Mouse (Mus musculus) heart, postnatal 14 days (tissue): ENCODE results near the gene Vav3. TPM values are rescaled to one million over a fixed set of nuclear protein-coding genes. Genes with fewer than 3 reads are reported as not detected.
"Not testable (repeated sequence)": the region's sequence is repeated elsewhere in the genome, so short reads cannot be mapped to it uniquely, and the experiment has no call there.

Experiments used
- DNase-seq, 2 experiments: peaks; one replicate each; pipeline ENCODE4 v3.0.0; 2021 to 2022
- intact Hi-C: fragments of 180-260 bp; cut with DNase I; formaldehyde crosslinking; loops from one replicate; pipeline ENCODE4 v1.15.1; 2025
- total RNA-seq, 2 experiments: library from RNA; stranded (reverse); gene quantifications; 2 replicates each; pipeline ENCODE4 v1.2.3; 2021

Gene Vav3
- total RNA-seq, 2 experiments from 2014 or later, result 9.2 to 9.4 TPM

DNA sequence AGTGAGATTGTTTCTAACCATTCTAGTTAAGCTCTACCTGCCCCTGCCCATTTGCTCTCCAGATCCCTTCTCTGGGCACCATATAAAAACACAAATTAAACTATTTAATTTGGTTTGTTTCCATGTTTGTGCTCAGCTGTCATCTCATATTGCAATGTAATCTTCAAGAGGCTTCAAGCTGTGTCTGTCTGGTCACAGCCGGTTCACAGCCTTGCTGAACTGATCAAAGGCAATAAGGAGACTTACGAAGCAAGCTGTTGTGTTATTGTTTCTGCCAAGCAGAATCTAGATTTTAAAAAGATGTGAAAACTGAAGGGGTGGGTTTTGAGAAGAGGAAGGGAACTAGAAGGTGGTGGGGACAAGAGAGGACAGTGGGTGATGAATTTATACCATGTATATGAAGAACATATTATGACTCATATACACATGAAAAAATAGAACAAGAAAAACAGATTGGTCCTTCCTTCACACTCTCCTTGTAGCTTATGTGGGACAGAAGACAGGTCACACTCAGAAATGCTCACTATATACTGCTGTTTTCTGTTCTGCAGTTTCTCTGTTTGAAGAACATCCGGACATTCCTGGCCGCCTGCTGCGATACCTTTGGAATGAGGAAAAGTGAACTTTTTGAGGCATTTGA, 83.1 kb downstream of the Vav3 start:
- intact Hi-C loops, result no loop called here

DNA sequence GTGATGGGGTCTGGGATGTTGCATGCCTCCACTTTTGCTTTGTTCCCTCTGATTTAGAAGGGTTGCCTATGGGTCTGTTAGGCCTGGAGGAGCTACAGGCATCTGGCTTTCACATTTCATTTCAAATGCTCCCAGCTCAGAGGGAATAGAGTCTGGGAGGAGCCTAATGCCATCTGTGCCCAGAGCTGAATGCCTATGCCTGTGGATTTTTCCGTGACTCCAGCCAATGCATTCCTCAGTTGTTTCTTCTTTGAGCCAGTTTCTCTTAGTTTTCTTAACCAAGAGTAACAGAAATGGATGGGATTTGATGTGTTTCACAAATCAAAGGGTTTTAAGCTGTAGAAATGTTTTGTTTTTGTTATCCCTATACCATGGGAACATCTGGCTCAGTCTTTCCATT, 90.8 kb downstream of the Vav3 start:
- intact Hi-C loops, result no loop called here
- DNase-seq, result no peak

More for the DNA sequence above, 83.1 kb downstream of the Vav3 start:
- no peak for DNase-seq

DNA sequence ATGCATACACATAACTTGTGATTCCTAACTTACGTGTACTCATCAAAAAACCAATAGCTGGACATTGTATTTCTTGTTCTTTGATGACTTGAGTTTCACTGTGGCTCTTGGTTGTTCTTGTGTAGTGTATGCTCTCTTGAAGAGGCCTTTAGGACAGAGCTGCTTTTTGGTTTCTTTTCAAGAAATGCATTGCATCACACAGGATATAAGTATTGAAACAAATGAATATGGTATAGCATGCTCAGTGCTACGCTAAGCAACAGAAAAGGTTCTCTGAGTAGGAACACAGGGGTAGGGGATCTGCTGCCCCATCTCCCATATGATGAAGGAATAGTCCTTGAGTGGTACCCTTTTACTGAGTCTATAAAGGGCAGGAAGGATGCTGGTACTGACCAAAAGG, 98.1 kb downstream of the Vav3 start:
- no peak for DNase-seq
- intact Hi-C loops, result no loop called here

DNA sequence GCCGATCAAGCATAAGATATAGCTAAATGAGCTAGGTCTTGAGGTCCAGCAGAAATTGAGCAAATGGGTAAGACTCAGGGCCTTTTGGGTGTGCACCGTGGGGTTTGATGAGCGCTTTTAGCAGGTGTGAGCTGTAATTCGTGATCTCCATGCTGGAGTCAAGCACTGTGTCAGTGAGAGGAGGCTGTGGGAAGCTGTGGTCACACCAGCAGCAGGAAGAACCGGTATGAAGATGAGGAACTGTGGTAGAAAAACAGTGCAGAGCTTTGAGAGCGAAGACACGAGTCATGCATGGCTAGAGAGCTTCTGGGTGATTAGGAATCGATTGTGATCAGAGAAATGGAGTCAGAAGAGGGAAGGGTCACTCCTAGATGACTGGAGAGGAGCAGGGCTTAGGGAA, 98.8 kb downstream of the Vav3 start:
- intact Hi-C loops, result no loop called here

DNA sequence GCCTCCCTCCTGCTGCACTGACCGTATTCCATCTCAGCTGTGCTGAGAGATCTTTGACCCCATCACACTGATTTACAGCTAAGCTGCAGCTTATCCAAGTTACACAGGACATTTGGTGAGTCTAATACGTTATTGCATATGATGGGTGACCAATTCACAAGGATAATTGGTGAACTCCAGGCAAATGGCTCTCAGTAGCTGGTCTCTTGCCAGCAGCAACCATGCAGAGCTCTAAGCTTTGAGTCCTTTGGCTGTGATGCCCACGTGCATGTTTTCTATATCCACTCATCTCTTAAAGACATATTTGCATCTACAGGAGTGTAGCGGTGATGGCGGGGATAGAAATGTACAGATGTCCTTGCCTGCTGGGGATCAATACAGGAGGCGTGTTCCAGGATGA, 99.5 kb downstream of the Vav3 start:
- intact Hi-C loops, result no loop called here
- no peak for DNase-seq

More for the DNA sequence above, 98.8 kb downstream of the Vav3 start:
- DNase-seq, result no peak

DNA sequence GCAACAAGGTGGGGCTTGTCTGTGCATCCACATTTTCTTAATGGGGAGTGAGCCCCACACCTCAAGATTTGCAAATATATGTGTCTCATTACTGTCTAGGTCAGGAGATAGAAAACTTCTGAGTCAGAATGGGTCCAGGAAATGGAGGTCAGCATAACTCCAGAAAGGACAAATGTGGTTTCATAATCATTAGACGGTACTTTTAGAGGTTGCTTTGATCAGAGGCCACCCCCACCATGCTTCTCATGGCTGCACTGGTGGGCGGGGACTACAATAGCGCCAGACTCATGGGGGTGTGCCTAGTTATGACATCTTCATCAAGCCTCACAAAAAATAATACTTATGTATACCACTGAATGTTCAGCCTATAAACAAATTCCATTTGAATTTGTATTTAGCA, 103.6 kb downstream of the Vav3 start:
- intact Hi-C loops, result no loop called here
- DNase-seq, result no peak

DNA sequence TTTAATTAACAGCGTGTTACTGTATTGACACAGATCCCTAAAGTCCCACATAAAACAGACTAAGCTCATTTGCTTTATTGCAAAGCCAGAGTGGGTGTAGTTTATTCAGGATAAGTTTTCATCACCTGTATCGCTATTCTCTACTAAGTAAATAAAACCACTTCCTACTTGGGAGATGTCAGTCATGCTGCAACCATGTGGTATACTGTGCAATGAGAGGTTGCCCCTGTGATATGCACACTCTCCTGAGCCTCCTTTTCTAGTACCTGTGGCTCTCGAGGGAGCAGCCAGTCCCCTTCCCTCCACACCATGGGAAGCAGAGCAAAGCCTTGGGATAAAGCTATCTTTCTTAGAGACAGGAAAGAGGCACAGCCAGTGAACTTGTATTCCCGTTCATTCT, 106.5 kb downstream of the Vav3 start:
- intact Hi-C loops, result no loop called here
- DNase-seq, result no peak

DNA sequence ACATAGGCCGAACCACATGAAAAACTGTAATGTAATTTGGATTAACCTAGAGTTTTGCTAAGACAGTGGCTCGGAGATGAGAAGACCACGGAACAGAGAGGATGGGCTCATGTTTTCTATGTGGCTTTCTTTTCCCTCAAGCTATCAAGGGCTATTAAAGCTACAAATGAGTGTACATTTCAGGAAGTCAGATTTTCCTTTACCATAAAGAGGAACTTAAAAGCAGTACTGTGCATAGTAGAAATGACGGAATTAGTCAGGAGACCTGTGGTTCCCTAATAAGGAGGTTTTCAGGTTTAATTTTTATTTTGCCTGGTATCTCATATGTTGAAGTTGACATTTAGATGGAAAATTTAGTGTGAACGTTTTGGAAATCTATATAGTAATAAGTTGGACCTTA, 107.8 kb downstream of the Vav3 start:
- intact Hi-C loops, DNase-seq: not testable (repeated sequence)

DNA sequence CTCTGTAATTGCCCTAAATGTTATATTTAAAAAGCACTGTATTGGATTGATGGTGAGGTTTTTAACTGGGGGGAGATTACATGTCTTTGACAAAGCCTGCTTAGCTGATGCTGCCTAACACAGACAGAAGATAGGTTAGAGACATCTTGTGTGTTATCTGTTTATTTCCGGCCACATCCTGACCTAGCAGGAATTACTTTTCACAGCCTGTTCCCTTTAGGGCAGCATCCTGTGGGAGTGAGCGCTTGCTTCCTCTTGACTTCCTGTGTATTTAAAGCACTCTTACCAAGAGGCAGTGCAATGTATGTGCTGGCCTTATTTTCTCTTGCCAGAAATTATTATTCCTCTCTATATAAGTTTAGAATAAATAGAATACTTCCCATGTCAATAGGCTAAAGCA, 111.5 kb downstream of the Vav3 start:
- intact Hi-C loops, result no loop called here
- no peak for DNase-seq

DNA sequence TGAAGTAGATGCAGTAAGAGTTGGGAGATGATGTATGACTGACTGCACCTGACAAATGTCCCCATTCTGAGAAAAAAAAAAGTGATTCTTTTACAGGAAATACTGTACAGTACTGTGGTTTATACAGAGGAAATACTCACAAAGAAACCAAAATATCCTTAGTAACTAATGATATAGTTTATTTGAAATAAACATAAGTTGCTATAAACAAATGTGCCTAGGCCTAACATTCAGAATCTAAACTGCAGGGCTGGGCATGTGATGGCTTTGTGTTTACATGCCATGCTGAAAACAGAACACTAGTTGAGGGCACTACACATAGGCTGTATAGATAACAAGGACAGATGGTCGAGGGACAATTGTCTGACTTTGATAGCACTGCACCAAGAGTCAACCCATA, 114.2 kb downstream of the Vav3 start:
- no peak for DNase-seq
- intact Hi-C loops, result no loop called here

DNA sequence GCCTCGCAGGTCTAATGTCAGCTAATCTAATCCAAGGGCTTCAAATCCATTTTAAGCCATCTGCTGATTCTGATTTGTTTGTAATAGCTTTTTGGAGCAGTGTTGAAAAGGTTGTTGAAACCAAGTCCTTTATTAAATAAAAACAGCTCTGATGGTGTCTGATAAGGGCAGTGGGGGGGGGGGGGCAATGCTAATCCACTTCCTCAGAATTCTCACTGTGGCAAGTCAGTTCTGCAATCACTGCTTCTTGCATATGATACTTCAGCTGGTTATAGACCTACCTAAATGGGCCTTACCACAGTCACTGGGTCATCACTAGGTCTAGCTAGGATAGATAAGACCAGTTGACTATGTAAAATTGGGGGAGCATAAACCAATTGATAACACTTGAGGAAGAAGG, 115.9 kb downstream of the Vav3 start:
- no peak for DNase-seq
- intact Hi-C loops, result no loop called here

DNA sequence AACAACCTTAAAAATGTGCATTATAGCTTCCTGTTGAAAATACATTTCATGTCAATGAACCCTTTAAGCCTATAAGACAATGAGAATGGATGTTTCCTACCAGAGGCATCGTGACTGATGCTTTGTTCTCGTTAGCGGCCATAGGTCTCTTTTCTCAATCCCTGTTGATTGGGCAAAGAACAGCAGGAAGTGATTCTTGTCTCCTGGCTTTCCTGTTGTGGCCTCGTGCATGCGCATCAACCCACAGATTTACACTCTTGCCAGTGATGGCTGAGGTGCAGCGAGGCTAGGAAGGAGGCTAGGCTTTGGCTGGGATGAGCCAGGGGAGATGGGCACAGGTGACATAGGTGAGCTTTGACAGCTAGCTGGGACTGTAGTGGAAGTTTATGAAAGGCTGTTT, 123.2 kb downstream of the Vav3 start:
- no peak for DNase-seq
- intact Hi-C loops, result no loop called here

DNA sequence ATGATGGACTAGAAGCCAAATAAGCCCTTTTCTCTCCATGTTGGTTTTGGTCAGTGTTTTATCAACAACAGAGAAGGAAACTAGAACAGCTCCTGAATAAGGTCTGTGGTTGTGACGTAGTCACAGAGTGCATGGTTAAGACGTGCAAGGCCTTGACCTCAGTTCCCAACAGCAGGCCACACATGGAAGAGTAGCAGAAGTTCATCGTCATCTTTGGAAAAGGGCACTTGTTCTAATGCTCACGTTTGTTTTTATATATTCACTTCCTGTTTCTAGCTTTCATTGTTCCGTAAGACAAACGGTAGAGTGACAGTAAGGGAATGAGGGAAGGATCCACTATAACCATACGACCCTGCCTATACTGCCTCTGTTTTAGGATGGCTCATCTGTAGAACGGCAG, 124.1 kb downstream of the Vav3 start:
- intact Hi-C loops, result no loop called here
- DNase-seq, result no peak

DNA sequence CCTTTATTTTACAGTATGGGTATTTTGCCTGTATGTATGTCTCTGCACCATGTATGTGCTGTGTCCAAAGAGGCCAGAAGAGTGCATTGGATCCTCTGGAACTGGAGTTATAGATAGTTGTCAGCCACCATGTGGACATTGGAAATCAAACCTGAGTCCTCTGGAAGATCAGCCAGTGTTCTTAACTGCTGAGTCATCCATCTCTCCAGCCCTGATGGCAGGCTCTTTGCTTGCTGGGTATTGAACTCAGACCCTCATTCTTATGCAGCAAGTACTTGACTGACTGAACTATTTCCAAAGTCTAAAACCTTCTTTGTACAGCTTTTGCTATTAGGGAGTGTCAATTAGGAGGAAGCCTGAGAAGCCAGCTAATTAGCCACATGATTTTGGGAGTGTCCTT, 126.1 kb downstream of the Vav3 start:
- intact Hi-C loops, result loop anchor here (5.0 kb wide), 1 partner anchor 124 kb away; the partner anchor contains the start of gene Vav3
- DNase-seq, result no peak

DNA sequence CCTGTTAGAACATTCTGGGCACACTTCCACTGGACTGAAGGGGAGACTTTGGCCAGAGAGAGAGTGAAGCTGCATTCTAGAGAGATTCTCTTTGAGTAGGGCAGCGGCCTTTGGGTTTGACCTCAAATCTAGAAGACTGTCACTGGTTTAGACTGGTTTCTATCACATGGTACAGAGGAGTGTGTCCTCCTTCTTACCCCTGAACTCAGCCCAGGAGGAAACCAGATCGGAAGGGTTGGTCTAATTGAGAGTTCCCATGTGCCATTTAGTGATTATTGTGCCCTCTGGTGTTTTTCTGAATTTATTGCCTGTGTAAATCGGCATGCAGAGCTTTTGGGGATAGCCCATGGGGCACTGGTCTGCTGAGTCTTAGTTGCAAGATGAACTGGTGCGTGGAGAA, 126.8 kb downstream of the Vav3 start:
- peak in 1 of 2 experiments; percentile 10 for DNase-seq
- intact Hi-C loops, result loop anchor here (5.0 kb wide), 1 partner anchor 125 kb away; the partner anchor contains the start of gene Vav3

DNA sequence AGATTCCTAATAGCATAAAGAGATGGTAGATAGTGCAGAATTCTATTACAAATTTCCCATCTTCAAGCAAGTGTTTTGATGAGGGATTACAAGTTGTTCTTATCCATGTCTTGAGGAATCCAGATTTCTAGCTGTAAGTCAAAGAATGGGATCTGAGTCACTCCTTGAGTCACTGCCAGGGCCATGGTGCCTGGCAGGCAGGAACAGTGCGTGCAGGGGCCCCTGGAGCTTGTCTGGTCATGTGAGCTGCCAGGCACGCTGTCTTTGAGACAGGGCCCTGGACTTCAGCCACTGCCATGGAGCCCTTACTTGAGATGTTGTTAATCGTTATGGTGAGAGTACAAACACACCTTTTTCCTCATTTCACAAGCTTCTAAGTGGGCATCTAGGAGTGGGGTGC, 129.0 kb downstream of the Vav3 start:
- peak; percentile 57 for DNase-seq
- intact Hi-C loops, result loop anchor here (5.0 kb wide), 1 partner anchor 127 kb away; the partner anchor contains the start of gene Vav3

DNA sequence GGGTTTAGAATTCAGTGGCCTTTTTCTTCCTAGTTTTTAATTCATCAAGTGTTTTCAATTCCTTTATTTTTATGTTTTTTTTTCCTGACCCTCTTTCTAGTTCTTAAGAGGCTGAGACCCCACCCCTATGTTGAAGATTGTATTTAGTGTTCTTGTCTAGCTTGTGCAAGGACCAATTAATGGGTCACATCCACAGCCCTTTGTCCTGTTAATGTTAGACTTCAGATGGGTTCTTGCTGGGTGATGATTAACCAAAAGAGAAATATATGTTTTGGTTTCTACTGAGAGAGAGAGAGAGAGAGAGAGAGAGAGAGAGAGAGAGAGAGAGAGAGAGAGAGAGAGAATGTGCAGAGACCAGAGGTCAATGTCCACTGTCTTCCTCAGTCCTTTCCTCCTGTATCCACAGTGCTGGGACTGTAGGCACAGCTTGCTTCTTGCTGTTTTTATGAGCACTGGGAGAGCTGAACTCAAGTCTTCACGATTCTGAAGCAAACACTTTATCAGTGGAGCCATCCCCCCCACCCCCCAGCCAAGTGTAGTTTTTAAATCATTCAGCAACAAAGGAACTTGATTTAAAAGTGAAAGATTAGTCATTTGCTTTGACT, 130.3 kb downstream of the Vav3 start:
- no peak for DNase-seq
- intact Hi-C loops, result no loop called here

DNA sequence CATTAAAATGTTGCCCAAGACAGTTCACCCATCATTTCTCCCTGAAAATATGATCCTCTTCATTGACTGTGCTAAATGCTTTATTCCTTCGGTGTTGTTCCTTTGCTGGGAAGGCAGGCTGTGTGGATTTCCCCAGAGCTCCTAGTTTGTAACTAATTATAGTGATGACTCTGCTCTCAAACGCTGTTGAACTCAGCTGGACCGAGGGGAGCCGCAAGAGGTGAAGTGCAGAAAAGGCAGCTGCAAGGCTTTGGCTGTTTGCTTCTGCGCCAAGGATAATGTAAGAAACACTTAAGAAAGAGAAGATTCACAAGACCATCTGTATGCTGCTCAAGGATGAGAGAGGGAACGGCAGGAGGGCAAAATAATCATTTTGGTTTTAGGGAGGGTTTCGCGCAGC, 136.1 kb downstream of the Vav3 start:
- intact Hi-C loops, result no loop called here

DNA sequence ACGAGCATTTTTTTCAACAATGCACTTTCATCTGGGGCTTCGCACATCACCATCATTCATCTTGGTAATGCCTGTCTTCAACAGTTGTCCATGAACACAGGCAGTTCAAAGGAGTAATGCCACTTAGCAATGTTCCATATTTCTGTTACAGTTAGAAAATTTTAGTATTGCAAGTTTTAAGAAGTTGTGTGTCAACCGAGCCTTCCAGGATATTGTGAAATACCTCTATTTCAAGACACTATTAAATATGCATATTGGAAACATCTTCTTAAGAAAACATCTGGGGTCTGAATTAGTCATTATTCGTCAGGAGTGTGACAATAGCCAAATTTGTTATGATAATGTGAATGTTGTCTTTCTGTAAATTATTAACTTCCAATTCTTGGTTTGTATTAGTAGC, 137.8 kb downstream of the Vav3 start:
- intact Hi-C loops, result no loop called here
- no peak for DNase-seq

More for the DNA sequence above, 136.1 kb downstream of the Vav3 start:
- DNase-seq, result peak; percentile 32 to 42

DNA sequence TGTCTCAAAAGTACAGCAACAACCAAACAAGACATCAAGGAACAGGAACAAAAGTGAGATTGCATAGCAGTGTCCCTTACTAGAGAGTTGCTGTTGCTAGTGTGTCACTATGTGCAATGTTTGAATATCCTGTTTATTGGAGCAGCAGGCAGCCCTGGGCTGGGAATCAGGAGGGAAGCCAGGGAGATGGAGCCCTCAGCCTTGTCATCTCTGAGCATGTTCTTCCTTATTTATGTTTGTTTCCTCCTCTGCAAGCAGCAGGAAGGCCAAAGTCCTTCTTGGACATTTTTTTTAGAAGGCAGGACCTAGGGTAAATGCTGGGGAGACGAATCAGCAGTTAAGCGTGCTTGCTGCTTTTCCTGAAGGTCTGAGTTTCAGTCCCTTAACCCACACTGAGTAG, 140.2 kb downstream of the Vav3 start:
- no peak for DNase-seq

DNA sequence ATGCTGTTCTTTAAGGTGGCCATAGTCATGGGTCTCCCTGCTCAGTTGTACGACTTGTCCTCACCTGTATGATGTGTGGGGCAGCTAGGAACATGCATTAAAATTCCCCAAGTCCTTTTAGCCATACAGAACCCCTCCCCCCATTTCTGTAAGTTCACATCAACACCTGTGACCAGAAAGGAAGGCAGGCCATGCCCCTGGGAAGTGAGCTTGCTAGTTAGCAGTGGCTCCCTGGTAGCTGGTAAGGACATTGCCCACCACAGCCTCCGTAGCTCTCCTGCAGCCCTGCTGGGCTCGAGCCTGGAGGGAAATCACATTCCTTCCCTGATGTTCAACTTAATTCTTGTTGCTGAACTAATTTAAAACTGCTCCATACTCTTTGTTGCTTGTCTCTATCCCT, 146.3 kb downstream of the Vav3 start:
- intact Hi-C loops, result loop anchor here (5.0 kb wide), 1 partner anchor 84 kb away; no protein-coding TSS in a partner anchor
- DNase-seq, result no peak

More for the DNA sequence above, 140.2 kb downstream of the Vav3 start:
- intact Hi-C loops, result no loop called here

DNA sequence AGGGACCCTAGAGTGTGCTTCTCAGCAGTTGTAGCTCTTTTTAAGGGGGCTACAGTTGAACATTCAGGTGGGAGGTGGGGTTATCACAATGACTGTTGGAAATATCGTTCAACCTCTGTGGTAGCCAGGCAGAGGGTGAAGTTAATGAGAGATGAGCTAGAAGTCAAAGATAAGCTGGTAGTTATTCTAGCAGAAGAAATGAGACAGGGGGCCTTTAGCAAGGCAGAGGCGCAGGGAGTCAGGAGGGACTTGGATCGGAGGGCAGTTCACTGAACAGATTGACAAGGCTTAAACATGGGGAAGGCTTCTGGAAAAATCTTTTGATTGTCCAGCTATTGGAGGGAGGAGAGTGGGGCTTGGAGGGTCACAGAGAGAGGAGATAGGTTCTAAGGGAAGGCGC, 147.4 kb downstream of the Vav3 start:
- no peak for DNase-seq
- intact Hi-C loops, result loop anchor here (5.0 kb wide), 1 partner anchor 86 kb away; no protein-coding TSS in a partner anchor
